Mouse (Mus musculus): ENCODE data around the gene Cdh22.

The Cdh22 gene

DNA sequence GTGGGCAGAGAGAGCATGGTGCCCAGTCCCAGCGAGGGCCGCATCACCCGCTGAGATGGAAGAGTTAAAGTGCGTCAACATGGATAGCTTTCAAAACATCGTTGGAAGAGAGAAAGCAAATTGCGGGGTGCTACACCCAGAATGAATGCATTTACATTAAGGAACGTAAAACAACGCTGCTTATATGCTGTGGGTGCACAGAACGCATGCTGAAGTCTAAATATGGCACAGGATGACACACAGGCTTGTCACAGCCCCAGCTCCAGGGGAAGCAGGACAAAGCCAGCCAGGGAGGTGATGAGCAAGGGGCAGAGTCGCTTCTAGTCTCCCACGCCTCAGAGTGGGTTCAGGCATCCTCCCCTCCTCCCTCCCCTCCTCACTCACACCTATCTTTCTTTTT is 27.0 kb downstream of the Cdh22 start:
- no peak for DNase-seq (ENCODE audit: low read depth, low spot score)

- no peak for DNase-seq (ENCODE audit: low read depth, low spot score)
These were observed 27.6 kb downstream of the Cdh22 start for GRCm38 (mm10) chr2:165207086-165207485.

GRCm38 (mm10) chr2:165205486-165205885 is 29.2 kb downstream of the Cdh22 start:
- no peak for DNase-seq (ENCODE audit: low read depth, low spot score)

- no peak for DNase-seq (ENCODE audit: low read depth, low spot score)
These were observed 29.7 kb downstream of the Cdh22 start for GRCm38 (mm10) chr2:165204931-165205330.

DNA sequence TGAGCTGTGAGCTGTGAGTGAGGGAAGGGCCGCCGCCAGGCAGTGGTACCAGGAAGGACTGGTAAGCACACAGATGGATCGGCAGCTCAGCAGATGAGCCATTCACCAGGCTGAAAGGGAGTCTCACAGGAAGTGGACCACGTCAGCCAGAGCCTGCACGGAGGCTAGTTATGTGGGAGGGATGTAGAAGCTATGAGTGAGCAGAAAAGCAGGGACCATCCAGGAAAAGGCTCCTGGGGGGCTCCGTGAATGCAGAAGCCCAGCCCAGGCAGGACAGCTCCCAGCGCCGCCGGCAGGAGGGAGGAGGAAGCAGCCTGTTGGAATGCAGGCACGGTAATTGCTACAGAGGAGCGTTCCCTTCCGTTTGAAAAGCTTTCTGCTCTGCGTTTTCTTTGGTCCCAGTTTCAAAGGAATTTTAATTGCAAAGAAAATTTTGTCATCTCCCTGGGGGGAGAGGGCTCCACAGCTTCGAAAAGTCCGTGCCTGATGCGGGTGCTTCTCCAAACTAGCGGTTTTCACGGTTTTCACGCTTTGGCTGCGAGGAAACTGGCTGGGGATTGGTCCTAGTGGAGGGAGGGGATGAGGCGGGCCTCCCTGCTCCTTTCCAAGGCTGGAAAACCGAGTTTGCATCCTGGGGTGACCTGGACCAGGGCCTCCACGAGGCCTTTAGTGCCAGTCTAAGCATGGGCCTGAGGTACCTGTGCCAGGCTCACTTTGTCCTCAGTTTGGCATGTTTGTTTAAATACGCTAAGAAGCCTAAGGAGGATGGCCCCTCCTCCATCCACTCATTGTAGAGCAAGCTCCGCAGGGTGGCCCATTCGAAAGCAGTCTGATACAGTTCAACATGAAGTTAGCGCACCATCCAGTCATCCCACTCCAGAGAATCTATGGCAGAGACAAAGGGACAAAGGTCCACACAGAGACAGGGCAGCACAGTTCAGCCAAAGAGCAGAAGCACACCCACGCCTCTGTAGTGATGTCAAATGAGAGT is 32.6 kb downstream of the Cdh22 start:
- DNase-seq (ENCODE audit: low read depth, low spot score) = no peak

- no peak for DNase-seq (ENCODE audit: low read depth, low spot score)
These were observed 37.1 kb downstream of the Cdh22 start for GRCm38 (mm10) chr2:165197546-165197945.

DNA sequence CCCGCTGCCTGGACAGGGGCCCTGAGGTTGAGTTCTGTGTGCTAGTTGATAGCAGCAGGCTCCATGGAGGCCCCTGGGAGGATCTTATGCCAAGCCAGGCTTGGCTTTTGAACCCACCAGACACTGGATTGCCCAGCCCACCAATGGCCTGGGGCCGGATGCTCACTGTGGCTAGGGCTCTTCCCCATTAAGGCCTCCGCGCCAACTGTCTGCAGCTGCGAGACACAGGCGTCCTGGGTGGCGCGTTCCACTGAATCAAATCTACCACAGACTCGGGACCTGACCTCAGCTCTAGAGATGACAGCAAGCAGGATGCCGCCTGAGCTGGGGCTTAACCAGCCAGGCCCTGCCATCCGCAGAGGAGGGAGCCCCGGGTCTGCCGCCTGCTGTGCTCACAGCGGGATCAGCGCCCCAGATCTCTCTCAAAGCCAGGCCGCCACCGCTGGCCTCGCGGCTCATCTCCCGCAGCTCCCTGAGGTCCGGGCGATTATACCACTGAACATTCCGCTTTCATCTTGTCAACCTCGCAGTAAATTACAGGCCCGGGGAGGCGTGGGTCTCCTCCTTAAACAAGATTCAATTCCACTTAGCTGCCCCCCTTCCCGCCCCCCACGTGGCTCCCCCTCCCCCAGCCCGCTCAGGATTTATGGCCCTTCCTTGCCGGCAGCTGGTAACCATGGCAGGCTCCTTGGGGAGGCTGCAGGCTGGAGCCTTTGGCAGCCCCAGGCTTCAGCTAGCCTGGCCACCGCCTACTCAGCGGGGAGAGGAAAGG is 39.1 kb downstream of the Cdh22 start:
- no peak for DNase-seq (ENCODE audit: low read depth, low spot score)

DNA sequence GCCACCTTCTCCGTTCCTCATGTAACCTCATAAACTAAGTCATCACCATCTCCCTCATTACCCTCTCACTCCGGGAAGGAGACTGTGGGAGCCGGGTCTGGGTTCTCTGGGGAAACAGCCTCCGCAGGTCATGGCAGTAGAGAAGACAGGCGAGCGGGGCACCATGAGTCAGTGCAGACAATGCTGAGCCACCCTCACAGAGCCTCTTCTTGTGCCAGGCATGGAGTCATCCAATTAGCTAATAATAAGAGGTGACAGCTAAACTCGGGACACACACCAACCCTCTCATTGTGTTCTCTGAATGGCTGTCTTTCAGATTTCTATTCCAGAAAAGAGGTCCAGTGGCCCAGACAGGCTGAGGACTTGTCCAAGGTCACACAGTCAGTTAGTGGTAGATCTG is 43.2 kb downstream of the Cdh22 start:
- no peak for DNase-seq (ENCODE audit: low read depth, low spot score)

- DNase-seq (ENCODE audit: low read depth, low spot score) = no peak
These were observed 45.1 kb downstream of the Cdh22 start for GRCm38 (mm10) chr2:165189546-165189945.

- no peak for DNase-seq (ENCODE audit: low read depth, low spot score)
These were observed 46.8 kb downstream of the Cdh22 start for GRCm38 (mm10) chr2:165187648-165188380.

DNA sequence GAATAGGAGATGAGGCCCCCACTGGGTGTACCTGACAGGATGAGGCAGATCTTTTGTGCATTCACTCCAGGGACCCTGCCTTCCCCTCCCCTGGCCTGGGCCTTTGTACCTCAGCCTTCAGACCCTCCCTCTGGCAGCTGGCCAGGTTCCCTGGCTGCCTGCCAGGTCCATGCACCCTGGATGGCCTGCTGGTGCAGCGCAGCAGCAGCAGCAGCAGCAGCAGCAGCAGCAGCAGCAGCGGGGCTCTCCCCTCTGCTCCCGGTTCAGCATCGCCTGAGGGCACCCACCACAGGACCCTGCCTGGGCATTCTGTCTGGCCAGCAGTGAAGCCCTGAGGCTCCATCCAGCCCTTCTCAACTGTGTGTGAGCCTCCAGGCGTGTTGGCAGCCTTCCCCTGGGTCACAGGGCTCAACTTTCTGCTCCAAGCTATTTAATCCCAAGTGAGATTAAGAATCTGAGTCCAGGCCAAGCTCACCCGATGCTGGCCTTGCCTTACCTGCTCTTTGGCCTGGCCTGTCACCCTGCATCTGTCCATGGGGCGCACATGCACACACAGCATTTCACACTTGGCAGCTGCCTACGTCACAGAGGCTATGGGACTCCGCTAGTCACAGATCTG is 50.5 kb downstream of the Cdh22 start:
- DNase-seq (ENCODE audit: low read depth, low spot score) = no peak

GRCm38 (mm10) chr2:165182085-165182976 is 52.3 kb downstream of the Cdh22 start:
- DNase-seq (ENCODE audit: low read depth, low spot score) = no peak

DNA sequence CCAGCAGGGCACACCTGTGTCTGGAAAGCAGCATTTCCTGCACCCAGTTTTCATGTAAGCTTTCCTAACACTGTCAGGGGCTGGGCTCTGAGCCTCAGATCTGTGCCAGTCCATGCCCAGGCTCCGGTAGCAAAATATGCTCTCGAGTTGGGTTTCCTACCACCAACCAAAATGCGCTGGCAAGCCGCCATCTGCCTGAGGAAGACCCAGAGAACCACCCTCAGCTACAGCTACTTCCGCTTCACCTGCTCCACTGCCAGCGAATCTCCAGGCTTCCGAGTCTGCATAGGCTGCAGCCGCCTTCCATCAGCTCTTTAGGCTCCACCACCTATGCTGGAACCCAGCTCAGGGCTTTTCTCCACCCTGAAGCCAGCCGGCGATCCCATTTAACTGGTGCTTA is 55.4 kb downstream of the Cdh22 start:
- DNase-seq (ENCODE audit: low read depth, low spot score) = no peak

DNA sequence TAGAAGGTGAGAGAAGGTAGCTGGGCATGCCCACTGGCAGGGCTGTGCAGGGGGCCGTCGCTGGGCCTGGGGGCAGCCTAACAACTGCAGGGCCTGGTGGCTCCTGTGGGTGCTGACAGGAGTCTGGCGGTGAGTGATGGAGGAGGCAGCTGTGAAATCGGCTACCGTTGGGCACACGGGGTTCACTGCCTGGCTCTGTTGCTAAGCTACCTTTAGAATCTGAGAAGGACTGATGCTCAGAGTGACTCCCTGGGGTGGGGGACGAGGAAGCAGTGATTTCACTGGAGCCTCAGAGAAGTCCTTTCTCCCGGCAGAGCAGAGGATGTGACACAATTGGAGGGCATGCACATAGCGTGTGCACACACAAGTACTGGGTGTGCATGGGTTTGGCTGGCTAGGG is 57.7 kb downstream of the Cdh22 start:
- no peak for DNase-seq (ENCODE audit: low read depth, low spot score)

DNA sequence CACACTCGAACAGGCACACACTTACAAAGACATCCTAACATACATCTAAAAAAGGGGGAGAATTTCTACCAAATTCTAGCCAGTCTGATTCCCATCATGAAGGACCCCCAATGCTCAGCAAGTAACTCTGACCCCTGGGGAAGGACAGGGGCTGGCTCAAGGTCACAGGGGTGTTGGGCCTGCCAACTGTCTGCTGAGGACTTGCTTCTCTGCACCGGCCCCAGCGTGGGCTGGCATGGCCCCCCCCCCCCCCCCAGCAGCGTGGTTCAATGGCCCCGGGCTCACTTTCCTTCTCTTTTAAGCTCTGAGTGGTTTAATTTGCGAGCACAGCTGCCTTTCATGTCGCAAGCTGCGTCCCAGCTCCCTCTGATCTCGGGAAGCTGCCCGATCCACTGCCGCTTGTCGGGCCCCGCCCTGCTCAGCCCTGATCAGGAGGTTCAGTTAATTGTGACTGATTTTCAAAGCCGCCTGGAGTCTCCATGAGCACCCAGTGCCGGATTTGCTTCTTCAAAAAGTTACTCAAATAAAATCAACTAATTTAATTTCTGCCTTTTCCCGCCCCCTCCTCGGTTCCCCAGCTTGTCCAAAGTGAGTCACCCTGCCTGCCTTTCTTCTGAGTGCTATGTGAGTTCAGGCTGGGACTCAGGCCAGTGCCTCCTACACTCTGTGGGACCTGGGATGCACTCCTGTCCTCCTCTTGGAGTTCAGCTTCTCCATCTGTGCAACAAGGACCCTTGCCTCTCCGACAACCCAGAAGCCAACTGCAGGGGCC is 67.8 kb downstream of the Cdh22 start:
- no peak for DNase-seq (ENCODE audit: low read depth, low spot score)

DNA sequence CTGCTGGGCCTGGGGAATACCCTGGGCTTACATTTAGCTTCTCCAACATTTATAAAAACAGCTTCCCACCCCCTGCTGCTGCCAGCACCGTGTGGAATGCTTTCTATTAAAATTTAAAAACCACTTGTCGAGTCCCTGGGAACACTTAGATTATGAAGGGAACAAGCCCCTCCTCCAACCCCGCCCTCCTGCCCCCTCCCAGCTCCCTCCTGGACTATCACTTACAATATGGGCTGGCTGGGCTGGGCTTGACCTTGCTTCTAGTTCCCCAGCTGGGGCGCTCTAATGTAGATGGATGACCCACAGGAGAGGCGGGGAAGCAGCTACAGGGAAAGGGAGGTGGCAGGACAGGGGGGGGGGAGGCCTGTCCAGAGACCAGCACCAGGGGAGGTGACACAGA is 72.4 kb downstream of the Cdh22 start:
- no peak for DNase-seq (ENCODE audit: low read depth, low spot score)

DNA sequence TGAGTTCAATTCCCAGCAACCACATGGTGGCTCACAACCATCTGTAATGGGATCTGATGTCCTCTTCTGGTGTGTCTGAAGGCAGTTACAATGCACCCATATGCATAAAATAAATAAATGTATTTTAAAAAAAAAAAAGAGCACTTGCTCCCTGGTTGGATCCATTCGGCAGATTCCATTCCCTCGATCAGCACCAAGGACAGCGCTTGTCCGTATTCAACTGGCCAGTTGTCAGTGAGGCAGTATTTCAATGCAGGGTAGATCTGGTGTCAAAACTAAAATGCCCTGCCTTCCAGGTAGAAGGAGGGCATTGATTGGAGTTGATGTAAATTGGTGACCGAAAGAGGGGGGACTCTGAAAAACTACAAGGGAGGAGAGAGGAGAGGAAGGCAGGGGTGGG is 74.2 kb downstream of the Cdh22 start:
- DNase-seq (ENCODE audit: low read depth, low spot score) = peak; percentile 5

GRCm38 (mm10) chr2:165159055-165159688 is 75.5 kb downstream of the Cdh22 start:
- DNase-seq (ENCODE audit: low read depth, low spot score) = no peak

- DNase-seq (ENCODE audit: low read depth, low spot score) = no peak
These were observed 76.3 kb downstream of the Cdh22 start for GRCm38 (mm10) chr2:165158317-165158716.
